Mouse (Mus musculus): ENCODE data around the gene Stk16.
"Not testable (repeated sequence)": the region's sequence is repeated elsewhere in the genome, so short reads cannot be mapped to it uniquely, and the experiment has no call there.

Gene Stk16

GRCm38 (mm10) chr1:75230335-75230994 lies 19.8 kb downstream of the Stk16 start:
- in situ Hi-C loops (cut with MboI; ENCODE audit: low pct_unique_long_range_greater_than_20kb in 1 of 2, low sequenced_read_pairs in 2 of 2, unreplicated experiment in 1 of 2): no loop called here

- in situ Hi-C loops (cut with MboI; ENCODE audit: low pct_unique_long_range_greater_than_20kb in 1 of 2, low sequenced_read_pairs in 2 of 2, unreplicated experiment in 1 of 2): no loop called here
Measured at GRCm38 (mm10) chr1:75231224-75231623, 20.6 kb downstream of the Stk16 start.

GRCm38 (mm10) chr1:75231664-75232152 lies 21.1 kb downstream of the Stk16 start, which contains the start of gene A630095N17Rik:
Gene A630095N17Rik (minus strand): TSS chr1:75232102.
- in situ Hi-C loops (cut with MboI; ENCODE audit: low pct_unique_long_range_greater_than_20kb in 1 of 2, low sequenced_read_pairs in 2 of 2, unreplicated experiment in 1 of 2): no loop called here

GRCm38 (mm10) chr1:75232489-75232888 lies 21.9 kb downstream of the Stk16 start:
- in situ Hi-C loops (cut with MboI; ENCODE audit: low pct_unique_long_range_greater_than_20kb in 1 of 2, low sequenced_read_pairs in 2 of 2, unreplicated experiment in 1 of 2): not testable (repeated sequence)

GRCm38 (mm10) chr1:75234606-75235005 lies 24.0 kb downstream of the Stk16 start:
- in situ Hi-C loops (cut with MboI; ENCODE audit: low pct_unique_long_range_greater_than_20kb in 1 of 2, low sequenced_read_pairs in 2 of 2, unreplicated experiment in 1 of 2): no loop called here

- in situ Hi-C loops (cut with MboI; ENCODE audit: low pct_unique_long_range_greater_than_20kb in 1 of 2, low sequenced_read_pairs in 2 of 2, unreplicated experiment in 1 of 2): no loop called here
Measured at GRCm38 (mm10) chr1:75236117-75237050, 25.7 kb downstream of the Stk16 start, which contains the start of gene Dnajb2. Gene Dnajb2 (plus strand): TSS chr1:75236406.

GRCm38 (mm10) chr1:75239591-75239990 lies 29.0 kb downstream of the Stk16 start:
- in situ Hi-C loops (cut with MboI; ENCODE audit: low pct_unique_long_range_greater_than_20kb in 1 of 2, low sequenced_read_pairs in 2 of 2, unreplicated experiment in 1 of 2): no loop called here

- in situ Hi-C loops (cut with MboI; ENCODE audit: low pct_unique_long_range_greater_than_20kb in 1 of 2, low sequenced_read_pairs in 2 of 2, unreplicated experiment in 1 of 2): no loop called here
Measured at GRCm38 (mm10) chr1:75243411-75243810, 32.8 kb downstream of the Stk16 start.

- in situ Hi-C loops (cut with MboI; ENCODE audit: low pct_unique_long_range_greater_than_20kb in 1 of 2, low sequenced_read_pairs in 2 of 2, unreplicated experiment in 1 of 2): no loop called here
Measured at GRCm38 (mm10) chr1:75244175-75244826, 33.7 kb downstream of the Stk16 start.

- in situ Hi-C loops (cut with MboI; ENCODE audit: low pct_unique_long_range_greater_than_20kb in 1 of 2, low sequenced_read_pairs in 2 of 2, unreplicated experiment in 1 of 2): no loop called here
Measured at GRCm38 (mm10) chr1:75244836-75245235, 34.2 kb downstream of the Stk16 start.

GRCm38 (mm10) chr1:75247071-75247930 lies 36.7 kb downstream of the Stk16 start:
- in situ Hi-C loops (cut with MboI; ENCODE audit: low pct_unique_long_range_greater_than_20kb in 1 of 2, low sequenced_read_pairs in 2 of 2, unreplicated experiment in 1 of 2): no loop called here

- in situ Hi-C loops (cut with MboI; ENCODE audit: low pct_unique_long_range_greater_than_20kb in 1 of 2, low sequenced_read_pairs in 2 of 2, unreplicated experiment in 1 of 2): no loop called here
Measured at GRCm38 (mm10) chr1:75248041-75248772, 37.6 kb downstream of the Stk16 start.

GRCm38 (mm10) chr1:75250498-75250897 lies 39.9 kb downstream of the Stk16 start:
- in situ Hi-C loops (cut with MboI; ENCODE audit: low pct_unique_long_range_greater_than_20kb in 1 of 2, low sequenced_read_pairs in 2 of 2, unreplicated experiment in 1 of 2): loop anchor here in 1 of 2 experiments (10.0 kb wide), 1 partner anchor 66 kb away; the partner anchor contains the start of gene Abcb6

- in situ Hi-C loops (cut with MboI; ENCODE audit: low pct_unique_long_range_greater_than_20kb in 1 of 2, low sequenced_read_pairs in 2 of 2, unreplicated experiment in 1 of 2): loop anchor here in 1 of 2 experiments (10.0 kb wide), 1 partner anchor 67 kb away; the partner anchor contains the start of gene Abcb6
Measured at GRCm38 (mm10) chr1:75251112-75251970, 40.7 kb downstream of the Stk16 start.

- in situ Hi-C loops (cut with MboI; ENCODE audit: low pct_unique_long_range_greater_than_20kb in 1 of 2, low sequenced_read_pairs in 2 of 2, unreplicated experiment in 1 of 2): loop anchor here in 1 of 2 experiments (10.0 kb wide), 1 partner anchor 68 kb away; the partner anchor contains the start of gene Abcb6
Measured at GRCm38 (mm10) chr1:75252308-75252707, 41.7 kb downstream of the Stk16 start.

GRCm38 (mm10) chr1:75253029-75253428 lies 42.4 kb downstream of the Stk16 start:
- in situ Hi-C loops (cut with MboI; ENCODE audit: low pct_unique_long_range_greater_than_20kb in 1 of 2, low sequenced_read_pairs in 2 of 2, unreplicated experiment in 1 of 2): loop anchor here in 1 of 2 experiments (10.0 kb wide), 1 partner anchor 68 kb away; the partner anchor contains the start of gene Abcb6

Measured in mouse embryonic stem cell (cell line).